Mouse (Mus musculus) liver, postnatal 0 days (tissue): ENCODE results near the gene Cox19.
"Not testable (repeated sequence)": the region's sequence is repeated elsewhere in the genome, so short reads cannot be mapped to it uniquely, and the experiment has no call there.

Experiments used
- CTCF ChIP-seq: sonication (generic); IDR thresholded peaks from 2 replicates; pipeline ENCODE4 v1.5.1; 2016; ENCODE audit warnings: antibody characterized with exemption, low read depth
- EP300 ChIP-seq: IDR thresholded peaks from 2 replicates; pipeline ENCODE4 v1.6.1; 2016; ENCODE audit warnings: antibody characterized with exemption, low read depth, mild to moderate bottlenecking

- TF ChIP-seq CTCF, EP300: not testable (repeated sequence)
Measured at GRCm38 (mm10) chr5:139390324-139391119, 39.3 kb upstream of the Cox19 start.
